Mouse (Mus musculus) B cell, adult 2 months (primary cell): Measurements from ENCODE around the gene Tmem150c.

Source experiments
- DNase-seq, 2 experiments: peaks; one replicate each; pipeline ENCODE4 v3.0.0; 2022

Tmem150c gene

DNA sequence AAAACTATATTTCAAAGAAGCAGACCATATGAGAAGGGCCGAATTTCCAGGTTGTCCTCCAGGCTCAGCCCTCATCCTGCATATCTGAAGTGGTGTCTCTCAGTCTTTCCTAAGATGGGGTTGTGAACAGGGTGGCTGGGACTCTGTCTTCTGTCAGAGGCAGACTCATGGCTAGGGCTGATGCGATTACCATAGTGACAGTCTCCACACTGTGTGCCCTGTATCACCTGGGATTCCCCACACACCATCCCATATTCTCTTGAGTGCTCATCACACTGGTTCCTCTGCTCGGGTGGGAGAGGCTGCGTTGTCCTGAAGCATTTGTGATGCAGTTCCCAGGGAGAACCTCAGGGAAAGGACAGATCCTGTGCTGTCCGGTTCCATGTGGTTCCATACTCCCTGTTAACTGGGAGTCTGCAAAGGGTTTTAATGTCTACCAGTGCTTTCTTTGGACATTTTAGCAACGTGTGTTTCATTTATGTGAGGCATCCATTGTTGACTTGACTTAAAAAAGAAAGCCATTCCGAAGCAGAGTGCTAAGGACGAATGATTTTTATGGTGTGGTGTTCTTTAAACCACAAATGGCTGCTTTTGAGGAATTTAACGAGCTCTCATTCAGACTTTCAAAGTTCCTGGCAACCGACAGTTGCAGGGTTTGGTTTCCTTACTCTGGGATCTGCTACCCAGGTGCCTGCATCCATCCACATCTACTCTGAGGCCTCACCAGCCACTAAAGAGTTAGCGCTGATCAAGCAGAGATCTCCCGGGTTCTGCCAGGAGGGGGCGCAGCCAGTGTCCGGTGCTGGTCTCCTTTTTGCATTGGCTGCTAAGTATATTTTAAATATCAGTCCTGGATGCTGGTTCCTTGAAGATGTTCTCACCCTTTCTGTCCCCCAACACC lies 7.2 kb upstream of the Tmem150c start:
- DNase-seq: peak; percentile 52 to 59

DNA sequence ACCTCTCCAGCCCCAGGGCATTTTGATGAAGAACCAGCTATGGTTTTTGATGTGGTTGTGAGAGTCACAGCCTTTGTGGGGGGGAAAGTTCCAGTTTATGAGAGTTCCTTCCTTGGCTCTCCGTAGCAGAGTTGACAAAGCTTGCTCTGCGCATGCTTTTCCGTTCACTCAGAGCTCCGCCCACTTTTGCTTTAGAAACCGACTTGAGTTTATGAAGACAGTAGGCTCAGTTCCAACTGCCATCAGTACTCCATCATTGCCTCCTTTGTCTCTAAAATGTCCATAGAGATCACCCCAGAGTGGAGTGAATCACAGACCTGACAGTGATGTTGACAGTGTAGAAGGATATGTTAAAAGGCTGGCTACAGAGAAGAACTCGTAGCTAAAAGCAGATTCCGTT lies 3.8 kb upstream of the Tmem150c start:
- no peak for DNase-seq

DNA sequence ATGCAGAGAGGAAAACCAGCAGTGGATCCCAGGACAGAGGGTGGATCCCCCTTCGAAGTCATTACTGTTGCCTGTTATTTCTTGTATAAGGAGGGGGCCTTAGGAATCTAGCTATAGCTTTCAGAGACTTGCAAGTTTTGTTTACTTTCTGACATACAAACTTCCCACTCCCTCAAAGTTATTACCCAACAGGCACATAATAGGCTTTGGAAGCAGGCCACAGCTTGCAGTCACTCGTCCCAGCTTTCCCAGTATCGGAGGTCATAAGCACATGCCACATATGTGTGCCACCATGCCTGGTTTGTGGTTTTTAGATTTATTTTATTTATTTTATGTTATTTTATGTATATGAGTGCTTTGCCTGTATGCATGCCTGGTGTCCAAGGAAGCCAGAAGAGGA lies 3.2 kb upstream of the Tmem150c start:
- no peak for DNase-seq

DNA sequence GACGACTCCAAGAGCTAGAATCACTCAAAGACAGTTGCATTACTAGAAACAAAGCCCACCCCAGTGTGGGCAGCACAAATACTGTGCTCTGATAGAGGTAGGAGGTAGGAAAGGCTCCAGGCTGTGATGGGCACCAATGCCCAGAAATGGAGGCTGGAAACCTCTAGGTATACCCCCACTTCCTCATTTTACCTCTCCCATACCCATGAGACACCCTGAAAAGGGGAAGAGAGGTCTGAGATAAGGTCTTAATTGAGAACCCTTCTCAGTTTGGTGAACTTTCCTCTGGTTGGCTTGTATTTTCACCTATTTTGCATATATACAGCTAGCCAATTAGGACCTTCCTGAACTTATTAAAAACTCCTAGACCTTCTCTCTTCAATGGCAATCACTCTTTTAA lies 2.4 kb upstream of the Tmem150c start:
- DNase-seq: peak; percentile 7 to 16

DNA sequence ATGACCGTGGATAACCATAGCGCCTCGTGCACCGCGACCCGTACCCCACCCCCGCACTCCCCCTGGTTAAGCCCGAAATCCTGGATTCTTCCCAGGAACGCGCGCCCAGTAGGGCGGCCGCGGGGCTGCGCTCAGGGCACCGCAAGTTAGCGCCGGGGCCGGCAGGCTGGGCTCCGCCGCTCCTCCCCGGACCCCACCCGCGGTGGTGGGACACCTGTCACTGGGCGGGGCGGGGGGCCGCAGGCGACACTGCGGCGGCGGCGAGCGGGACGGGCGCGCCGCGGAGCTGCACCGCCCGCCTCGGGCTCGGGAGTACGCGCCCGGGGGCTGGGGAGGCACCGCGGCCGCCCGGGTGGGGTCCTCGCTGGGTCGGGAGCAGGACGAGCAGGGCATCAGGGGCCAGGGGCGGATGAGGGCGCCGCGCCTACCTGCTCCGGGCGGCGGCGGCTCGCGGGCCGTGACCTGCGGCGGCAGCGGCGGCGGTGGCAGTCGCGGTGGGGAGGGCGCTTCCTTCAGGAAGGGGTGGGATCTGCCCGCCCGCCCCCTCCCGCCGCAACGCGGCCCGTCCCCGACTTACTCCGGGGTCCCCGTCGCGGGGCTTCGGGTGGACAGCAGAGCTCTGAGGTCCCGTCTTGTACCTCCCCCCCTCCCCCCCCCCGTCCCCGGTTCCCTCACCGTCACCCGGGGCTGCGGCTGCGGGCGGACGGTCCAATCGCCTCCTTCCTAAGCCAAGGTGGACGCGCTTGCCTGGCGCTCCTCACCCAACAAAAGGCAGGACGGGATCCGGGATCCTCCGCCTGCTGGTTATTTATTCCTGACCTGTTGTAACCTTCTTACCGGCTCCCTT lies 594 bp downstream of the Tmem150c start:
- DNase-seq: peak; percentile 17 to 27

DNA sequence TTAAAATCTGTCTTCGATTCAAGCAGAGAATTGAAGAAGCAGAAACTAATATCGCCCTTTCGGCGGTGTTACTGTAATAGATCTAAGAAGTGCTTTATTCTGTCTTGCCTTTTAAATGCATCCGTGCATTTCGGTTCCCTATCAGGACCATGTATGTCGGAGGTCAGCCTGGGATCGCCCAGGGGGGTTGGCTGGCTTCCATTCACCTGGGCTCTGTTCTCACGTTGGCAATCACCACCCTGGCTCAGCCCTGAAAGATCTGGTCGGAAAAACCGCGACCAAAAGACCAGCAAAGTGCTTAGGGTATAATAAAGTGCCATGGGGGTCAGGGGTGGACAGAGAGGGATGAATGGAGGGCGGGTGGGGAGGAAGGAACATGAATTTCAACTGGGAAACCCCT lies 1.3 kb downstream of the Tmem150c start:
- no peak for DNase-seq

DNA sequence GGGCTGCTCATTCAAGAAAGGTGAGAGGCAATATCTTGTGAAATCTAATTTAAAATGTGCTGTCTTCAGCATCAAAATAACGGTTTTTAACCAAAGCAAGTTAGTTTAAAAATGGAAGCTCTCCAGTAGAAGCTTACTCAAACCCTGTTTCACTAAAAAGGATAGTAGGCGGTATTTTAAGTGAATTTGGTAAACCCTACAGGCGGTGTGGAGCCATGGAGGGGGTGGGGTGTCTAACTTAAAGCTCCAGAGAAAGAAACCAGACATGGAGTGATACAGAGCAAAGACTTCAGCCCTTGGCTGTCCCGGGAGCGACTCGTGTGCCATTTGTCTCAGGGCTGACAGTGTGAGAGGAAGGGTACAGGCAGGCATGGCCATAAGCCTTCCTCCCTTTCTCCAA lies 4.0 kb downstream of the Tmem150c start:
- DNase-seq: no peak

DNA sequence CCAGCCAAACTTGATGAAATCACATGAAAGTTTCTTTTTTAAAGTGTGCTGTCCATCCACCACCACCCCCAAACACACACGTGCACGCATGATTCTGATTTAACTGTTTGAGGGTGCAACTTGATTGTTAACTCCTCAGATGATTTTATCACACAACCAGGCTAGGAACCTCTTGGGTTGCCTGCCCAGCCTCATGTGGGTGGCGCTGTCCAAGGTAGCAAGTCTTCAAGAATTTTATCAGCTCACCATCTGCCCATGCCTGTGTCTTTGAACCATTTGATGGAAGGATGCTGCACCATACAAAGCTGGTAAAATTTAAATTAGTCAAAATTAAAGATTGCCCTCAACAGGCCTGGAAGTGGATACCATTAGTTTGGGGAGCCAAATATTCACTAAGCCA lies 9.6 kb downstream of the Tmem150c start:
- DNase-seq: no peak

DNA sequence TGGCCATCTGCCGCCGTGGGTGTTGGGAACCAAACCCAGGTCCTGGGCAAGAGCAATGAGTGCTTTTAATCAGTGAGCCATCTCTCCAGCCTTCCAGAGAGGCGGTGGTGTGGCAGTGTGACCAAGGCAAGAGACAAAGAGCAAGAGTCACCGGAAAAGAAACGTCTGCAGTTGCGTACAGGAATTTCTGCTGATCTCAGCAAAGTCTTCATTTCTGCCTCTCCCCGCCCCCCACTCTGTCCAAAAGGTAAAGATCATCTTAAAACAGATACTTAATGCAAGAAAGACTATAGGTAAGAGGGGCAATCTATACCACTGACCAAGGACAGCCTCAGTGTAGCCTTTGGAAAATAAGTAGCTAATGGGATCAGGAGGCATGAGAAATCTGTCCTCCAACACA lies 14.8 kb downstream of the Tmem150c start:
- no peak for DNase-seq

DNA sequence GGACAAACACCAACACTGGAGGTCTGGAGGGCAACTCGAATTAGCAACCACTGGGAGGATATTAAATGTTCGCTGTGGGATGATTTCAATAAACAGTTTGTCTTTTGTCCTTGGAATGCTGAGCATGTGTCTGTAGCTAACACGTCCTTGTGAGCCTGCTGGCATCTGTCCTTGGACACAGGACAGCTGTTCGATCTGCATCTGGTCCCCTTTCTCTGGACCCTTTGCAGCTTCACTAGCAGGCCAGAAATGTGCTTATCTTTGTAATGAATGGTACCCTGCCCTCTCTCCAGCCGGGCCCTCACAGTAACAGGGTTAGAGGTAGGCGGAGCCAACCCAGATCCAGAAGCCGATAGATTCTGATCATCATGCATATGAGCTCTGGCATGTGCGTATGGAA lies 32.3 kb downstream of the Tmem150c start:
- no peak for DNase-seq

DNA sequence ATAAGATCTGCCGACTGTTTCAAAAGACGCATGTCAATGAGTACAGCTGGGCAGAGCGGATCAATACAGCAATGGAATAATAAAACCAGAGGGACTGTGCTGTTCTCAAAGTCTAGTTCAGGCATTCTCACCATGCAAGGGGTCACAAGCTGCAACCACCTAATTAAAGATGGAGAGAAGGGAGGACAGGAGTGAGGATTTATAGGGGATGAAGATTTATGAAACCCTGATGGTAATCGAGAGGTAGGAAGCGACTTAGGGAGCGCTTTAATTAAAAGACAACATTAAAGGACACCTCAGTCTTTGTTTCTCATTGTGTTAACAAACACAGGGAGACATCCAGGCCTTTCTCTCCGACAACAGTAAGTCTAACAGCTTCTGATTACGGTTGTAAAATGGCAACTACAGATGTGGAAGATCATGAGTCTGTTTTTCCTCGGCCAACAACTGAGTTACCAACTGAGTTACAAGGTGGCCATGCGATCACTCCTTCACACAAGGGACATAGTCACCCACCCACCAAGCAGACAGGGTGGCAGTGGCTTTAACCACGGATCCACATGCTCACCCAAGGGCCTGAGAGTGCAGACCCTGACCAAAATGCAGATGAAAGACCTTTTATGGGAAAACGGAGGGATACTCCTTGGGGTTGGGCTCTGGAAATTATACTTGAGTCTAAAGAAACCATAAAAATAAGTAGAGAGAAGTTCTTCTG lies 34.0 kb downstream of the Tmem150c start:
- no peak for DNase-seq

DNA sequence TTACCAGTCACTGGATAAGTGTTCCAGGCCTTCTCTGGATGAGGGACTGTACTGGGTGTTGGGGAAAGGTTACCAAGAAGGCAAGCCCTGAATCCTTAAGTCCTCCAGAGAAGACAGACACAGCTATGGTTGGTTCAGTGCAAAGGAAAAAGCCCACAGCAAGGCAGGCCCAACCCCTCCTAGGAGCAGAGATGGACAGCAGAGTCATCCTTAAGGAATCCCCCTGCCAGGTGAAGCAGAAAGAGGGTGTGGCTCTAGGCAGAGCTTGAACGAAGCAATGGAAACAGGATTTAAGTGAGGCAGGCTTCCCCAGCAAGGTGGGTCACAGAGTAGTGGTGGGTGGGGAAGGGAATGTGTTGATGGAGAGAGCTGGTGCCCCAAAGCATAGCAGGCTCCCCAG lies 35.1 kb downstream of the Tmem150c start:
- no peak for DNase-seq

DNA sequence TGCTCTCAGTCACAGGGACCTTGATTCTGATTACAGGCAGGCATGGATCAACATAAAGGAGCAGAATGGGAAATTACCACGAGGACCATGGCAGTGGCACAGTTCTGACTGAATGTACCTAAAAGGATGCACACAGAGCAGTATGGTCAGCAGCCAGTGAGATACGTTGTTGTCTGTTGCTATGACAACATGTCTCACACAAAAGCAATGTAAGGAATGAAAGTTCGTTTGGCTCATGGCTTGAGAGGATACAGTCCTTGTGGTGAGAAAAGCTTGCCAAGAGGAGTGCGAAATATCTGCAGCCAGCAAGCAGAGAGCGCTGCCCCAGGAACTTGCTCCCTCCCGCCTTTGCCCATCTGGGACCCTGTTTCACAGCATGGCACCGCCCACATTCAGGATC lies 36.3 kb downstream of the Tmem150c start:
- no peak for DNase-seq

DNA sequence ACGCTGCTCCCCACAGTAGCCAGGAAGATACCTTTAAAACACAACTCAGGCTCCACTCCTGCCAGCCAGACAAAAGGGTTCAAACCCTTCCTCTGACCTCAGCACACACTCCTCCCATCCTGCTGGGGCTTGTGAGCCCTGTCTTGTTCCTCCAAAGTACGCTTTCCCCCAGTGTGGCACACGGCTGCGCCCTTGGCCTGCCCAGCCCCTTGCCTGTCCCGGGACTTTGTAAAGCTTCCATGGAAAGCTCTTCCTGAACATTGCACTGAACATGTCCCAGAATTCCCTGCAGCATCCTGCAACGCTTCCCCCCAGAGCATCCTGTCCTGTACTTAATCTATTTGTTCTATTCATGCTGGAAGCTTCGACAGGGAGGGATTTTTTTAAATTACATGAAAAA lies 38.4 kb downstream of the Tmem150c start:
- no peak for DNase-seq

DNA sequence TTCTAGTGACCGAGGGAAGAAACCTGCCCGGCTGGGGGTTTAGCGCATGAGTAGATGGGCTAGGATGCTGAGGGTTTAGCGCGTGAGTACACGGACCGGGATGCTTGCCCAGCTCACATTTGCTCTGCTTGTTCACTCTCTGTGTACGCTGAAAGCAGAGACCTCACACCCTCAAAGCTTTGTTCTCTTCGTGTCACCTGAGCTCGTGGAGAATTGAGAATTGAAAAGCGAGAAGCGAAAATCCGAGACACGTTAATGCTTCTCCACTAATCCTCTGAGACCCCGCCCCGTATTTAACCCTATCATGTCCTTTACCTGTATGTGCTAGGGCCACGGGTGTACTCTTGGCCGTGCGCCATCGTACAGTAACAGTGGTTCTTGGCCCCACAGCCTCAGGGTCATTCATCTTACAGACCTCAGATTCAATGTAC lies 38.9 kb downstream of the Tmem150c start:
- no peak for DNase-seq

DNA sequence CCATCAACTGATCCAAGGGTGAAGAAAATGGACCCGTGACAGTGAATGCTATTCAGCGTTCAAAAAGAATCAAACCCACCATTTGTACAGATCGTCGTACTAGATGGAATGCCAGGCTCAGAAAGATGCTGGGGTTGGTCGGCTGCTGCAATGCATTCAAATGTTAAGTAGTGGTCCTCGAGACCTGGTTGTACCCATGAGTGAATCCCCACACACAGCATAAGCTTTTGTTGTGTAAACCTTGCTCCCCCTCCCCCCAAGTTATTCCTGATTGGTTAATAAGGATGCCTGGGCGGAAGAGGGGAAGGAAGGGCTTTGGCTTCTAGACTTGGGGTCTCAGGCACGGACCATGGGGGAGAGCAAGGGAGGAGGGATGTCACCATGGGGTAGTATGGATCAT lies 40.3 kb downstream of the Tmem150c start:
- no peak for DNase-seq

DNA sequence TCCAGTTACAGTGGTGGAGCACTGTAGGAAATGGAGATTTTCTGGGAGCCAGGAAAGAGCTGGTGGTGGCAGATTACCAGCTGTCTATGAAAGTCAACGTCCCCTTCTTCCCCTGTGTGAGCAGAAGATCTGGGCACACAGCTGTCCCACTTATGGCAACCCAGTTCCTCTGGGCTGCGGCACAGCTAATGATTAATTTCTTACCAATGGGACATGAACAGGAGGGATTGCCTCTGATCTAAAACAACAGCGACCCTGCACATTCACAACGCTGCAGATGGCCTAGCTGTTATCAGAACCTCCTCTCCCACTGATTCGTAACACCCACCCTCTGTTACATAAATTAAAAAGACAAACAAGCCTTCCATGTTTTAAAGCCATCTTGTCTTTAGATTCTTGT lies 46.2 kb downstream of the Tmem150c start:
- no peak for DNase-seq

DNA sequence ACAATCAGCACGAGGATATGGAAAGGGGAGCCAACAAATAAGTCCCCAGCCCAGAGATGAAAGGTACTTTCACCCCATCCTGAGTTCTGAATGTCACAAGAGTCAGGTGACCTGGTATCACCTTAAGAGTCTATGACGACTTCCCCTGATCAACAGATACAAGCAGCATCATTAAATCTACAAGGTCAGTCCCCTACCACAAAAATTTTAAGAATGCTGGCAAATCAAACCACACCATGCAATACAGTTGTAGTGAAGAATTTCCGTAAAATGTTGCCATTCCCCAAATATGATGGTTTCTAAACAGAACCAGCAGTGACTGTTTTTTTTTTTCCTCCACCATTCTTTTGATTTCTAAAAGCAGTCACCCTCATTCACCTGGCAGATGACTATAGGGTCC lies 49.0 kb downstream of the Tmem150c start:
- DNase-seq: no peak

DNA sequence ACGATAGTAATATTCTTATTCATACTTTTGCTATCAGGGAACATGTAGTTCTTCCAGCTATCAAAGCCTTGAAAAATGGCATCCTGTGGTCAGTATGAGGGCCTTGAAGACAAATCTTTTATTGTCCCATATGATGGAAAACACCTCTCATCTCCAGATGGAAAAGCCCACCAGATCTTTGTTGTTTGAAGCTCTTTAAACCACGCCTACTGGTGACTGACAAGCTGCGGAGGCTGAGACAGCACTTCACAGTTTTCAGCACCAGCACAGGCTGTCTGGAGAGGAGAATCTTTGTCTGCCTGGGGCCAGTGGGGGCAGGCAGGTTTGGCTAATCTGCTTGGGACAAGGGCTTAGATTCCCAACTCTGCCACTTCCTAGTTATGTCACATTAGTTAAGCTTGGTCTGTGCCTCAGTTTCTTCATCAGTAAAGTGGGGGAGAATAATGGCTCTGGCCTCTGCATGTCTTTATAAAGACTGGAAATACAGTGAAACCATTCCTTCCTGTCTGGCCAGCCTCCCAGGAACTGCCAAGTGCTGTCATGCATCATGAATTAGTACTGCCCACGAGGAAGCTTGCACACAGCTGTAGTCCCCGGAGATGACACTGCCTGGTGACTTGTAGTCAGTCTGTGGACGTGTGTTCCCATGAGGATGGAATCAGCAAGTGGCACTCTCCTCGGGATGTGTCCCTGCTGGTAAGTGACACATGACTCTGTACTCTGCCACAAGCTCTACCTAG lies 49.9 kb downstream of the Tmem150c start:
- no peak for DNase-seq

DNA sequence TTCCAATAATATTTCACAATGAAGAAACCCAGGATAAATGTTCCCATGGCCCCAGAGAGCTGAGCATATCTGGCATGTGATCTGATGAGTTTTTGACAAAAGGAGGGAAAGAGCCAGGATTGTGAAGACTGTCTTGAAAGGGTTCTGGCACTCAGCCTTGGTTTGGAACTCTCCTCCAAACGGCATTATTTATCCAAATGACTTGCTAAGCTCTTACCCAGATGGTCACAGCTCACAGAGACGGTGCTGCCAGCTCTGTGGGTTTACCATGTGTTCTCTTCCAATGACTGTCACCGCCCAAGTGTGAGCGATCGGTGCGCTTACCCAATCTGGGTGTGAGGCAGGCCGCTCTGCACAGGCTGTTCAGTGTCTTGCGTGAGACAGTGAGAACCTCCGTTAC lies 50.7 kb downstream of the Tmem150c start:
- DNase-seq: no peak

DNA sequence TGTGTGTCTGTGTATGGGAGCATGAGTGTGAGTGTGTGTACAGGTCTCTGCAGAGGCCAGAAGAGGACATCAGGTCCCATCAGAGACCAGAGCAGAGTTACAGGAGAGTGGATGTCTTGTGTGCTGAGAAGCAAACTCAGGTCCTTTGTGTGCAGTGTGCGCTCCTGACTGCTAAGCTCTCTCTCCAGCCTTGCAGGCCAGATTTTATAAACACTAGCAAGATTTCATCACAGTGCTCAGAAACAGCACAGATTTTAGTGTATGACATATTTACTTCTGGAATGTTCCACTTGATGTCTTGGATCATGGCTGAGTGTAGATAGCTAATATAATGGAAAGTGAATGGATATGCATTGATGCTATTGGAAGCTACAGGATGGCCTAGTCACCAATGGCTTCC lies 57.2 kb downstream of the Tmem150c start:
- DNase-seq: no peak

DNA sequence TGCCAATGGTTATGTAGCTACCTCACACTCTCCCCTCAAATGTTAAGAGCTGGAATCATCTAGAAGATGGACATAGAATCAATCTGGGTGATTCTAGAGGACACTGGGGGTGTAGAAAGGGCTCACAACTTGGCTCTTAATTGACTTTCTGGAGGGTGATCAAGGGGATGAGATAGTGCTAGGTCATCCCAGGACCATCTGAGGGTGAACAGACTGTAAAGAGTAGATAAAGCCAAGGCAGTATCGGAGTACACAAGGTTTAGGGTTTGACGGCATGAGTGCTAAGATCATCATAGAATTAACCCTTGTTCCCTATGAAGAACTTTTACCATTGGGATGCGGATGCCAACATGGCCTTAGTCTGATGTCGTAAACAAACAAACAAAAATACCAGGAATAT lies 61.6 kb downstream of the Tmem150c start:
- DNase-seq: no peak

DNA sequence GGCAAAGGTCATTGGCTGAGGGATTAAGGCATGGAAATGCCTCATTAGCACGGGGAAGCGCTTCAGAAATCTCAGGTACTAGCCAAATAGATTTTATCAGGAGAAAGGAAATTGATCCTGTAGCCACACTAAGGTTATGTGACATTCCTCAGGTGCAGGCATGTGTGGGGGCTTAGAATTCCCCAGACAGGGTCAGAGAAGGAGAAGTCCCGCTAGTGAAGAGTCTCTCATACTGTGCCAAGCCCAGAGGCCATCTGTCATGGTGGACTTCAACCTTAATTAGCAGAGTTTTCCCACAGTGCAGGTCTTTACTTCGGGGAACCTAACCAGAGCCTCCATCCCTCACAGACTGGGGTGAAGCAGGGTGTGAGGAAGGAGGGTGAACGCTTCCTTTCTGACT lies 62.7 kb downstream of the Tmem150c start:
- DNase-seq: no peak
